Mouse (Mus musculus) forebrain, postnatal 0 days (tissue): ENCODE measurements around the gene D2hgdh. TPM values are rescaled to one million over a fixed set of nuclear protein-coding genes. Genes with fewer than 3 reads are reported as not detected.
"Not testable (repeated sequence)": the region's sequence is repeated elsewhere in the genome, so short reads cannot be mapped to it uniquely, and the experiment has no call there.

Experiments used
- ATAC-seq: fragments of 200-750 bp; cut with Nextera tagmentation; 2 replicates; pipeline ENCODE4 v1.8.0; 2017; ENCODE audit warnings: mild to moderate bottlenecking, moderate library complexity
- DNase-seq: peaks from one replicate; pipeline ENCODE4 v3.0.0-alpha.2; 2015
- H3K27ac ChIP-seq: fragments of 300-500 bp; sonication (generic); 2 replicates; pipeline ENCODE4 v1.5.1; 2014; ENCODE audit warnings: low read depth, mild to moderate bottlenecking, antibody characterized with exemption, low read length, moderate library complexity, mixed read lengths
- H3K27me3 ChIP-seq: fragments of 300-500 bp; sonication (generic); 2 replicates; pipeline ENCODE4 v1.6.1; 2014; ENCODE audit warnings: mild to moderate bottlenecking, low read length, mixed read lengths; ENCODE audit not compliant: insufficient read depth
- H3K36me3 ChIP-seq: fragments of 300-500 bp; sonication (generic); 2 replicates; pipeline ENCODE4 v1.6.1; 2014; ENCODE audit warnings: mild to moderate bottlenecking, moderate library complexity; ENCODE audit not compliant: insufficient read depth
- H3K4me1 ChIP-seq: fragments of 300-500 bp; sonication (generic); 2 replicates; pipeline ENCODE4 v1.6.1; 2014; ENCODE audit warnings: antibody characterized with exemption; ENCODE audit not compliant: insufficient read depth
- H3K4me2 ChIP-seq: fragments of 300-500 bp; sonication (generic); 2 replicates; pipeline ENCODE4 v1.6.1; 2014; ENCODE audit warnings: low read depth, mild to moderate bottlenecking, moderate library complexity
- H3K4me3 ChIP-seq: fragments of 300-500 bp; sonication (generic); 2 replicates; pipeline ENCODE4 v1.5.1; 2014; ENCODE audit warnings: low read depth, low read length, mixed read lengths
- H3K9ac ChIP-seq: fragments of 300-500 bp; sonication (generic); 2 replicates; pipeline ENCODE4 v1.6.1; 2014; ENCODE audit warnings: mild to moderate bottlenecking
- H3K9me3 ChIP-seq: fragments of 300-500 bp; sonication (generic); 2 replicates; pipeline ENCODE4 v1.6.1; 2016; ENCODE audit warnings: low read length
- CTCF ChIP-seq: sonication (generic); IDR thresholded peaks from 2 replicates; pipeline ENCODE4 v1.5.1; 2016; ENCODE audit warnings: antibody characterized with exemption, control low read depth, low read depth
- WGBS: fragments of 180-500 bp; shearing (Covaris S2); extraction: QIAGEN DNeasy Blood & Tissue Kit; methylation state at CpG from one replicate; pipeline ENCODE4 v1.1.7; 2014; 5-methylcytosine and 5-hydroxymethylcytosine counted together
- polyA plus RNA-seq: library from polyadenylated mRNA; unstranded; fragments of >200 nt; fragmentation: Nextera tagmentation; extraction: Ambion mirVana; gene quantifications from 2 replicates; pipeline ENCODE4 v1.2.1, GENCODE M21; 2015
- total RNA-seq: library from RNA; depleted of rRNA; stranded (reverse); fragments of >200 nt; gene quantifications from 2 replicates; pipeline ENCODE4 v1.2.3, GENCODE M21; 2014

Gene D2hgdh
- total and polyA plus RNA-seq, 2 experiments from 2014 or later = 11.2 to 13.4 TPM

GRCm38 (mm10) chr1:93857370-93857769, 32.7 kb downstream of the D2hgdh start:
- ATAC-seq (no peak; the same call in 1 of the 2 replicates), DNase-seq (peak; percentile 29)
- no peak overlapping the region for H3K4me3 ChIP-seq
- no peak for TF ChIP-seq CTCF
- H3K27me3 ChIP-seq = no peaks in the 10 kb centered on the region
- 26% methylated on average over 6 of the region's 6 CpGs for WGBS
- no peak overlapping the region for H3K9ac ChIP-seq
- H3K27ac ChIP-seq = no peak overlapping the region
- H3K9me3 ChIP-seq = no peaks in the 10 kb centered on the region
- no peak overlapping the region for H3K4me2 ChIP-seq
- H3K4me1 ChIP-seq = no peaks in the 10 kb centered on the region
- no peaks in the 10 kb centered on the region for H3K36me3 ChIP-seq

GRCm38 (mm10) chr1:93857991-93858390, 33.3 kb downstream of the D2hgdh start:
- Histone ChIP-seq H3K9ac (no peak overlapping the region), H3K36me3 (no peaks in the 10 kb centered on the region), H3K4me1 (no peaks in the 10 kb centered on the region), H3K9me3 (no peaks in the 10 kb centered on the region), H3K4me2 (no peak overlapping the region), H3K4me3 (no peak overlapping the region), H3K27me3 (no peaks in the 10 kb centered on the region), H3K27ac (no peak overlapping the region)
- DNase-seq (no peak), ATAC-seq (no peak)
- WGBS = 74% methylated on average over 3 of the region's 3 CpGs
- no peak for TF ChIP-seq CTCF

- Histone ChIP-seq H3K4me1 (no peaks in the 10 kb centered on the region), H3K4me2 (no peak overlapping the region), H3K27me3 (no peaks in the 10 kb centered on the region), H3K4me3 (no peak overlapping the region), H3K9ac (no peak overlapping the region), H3K36me3 (no peaks in the 10 kb centered on the region), H3K27ac (no peak overlapping the region), H3K9me3 (no peaks in the 10 kb centered on the region)
- no peak for TF ChIP-seq CTCF
- DNase-seq (no peak), ATAC-seq (no peak)
Observed at GRCm38 (mm10) chr1:93859619-93860018, 34.9 kb downstream of the D2hgdh start.

GRCm38 (mm10) chr1:93861048-93861447, 36.3 kb downstream of the D2hgdh start, which contains the start of gene Gal3st2:
Gene Gal3st2, plus strand, starts transcription at chr1:93861306.
- H3K4me1 ChIP-seq, H3K9me3 ChIP-seq, H3K27me3 ChIP-seq, H3K4me3 ChIP-seq, H3K9ac ChIP-seq, ATAC-seq, H3K36me3 ChIP-seq, H3K4me2 ChIP-seq, H3K27ac ChIP-seq, DNase-seq: not testable (repeated sequence)
- WGBS = 69% methylated on average over 2 of the region's 2 CpGs

GRCm38 (mm10) chr1:93871594-93872105, 46.9 kb downstream of the D2hgdh start:
- 57% methylated on average over 1 of the region's 1 CpGs for WGBS
- ATAC-seq, H3K27me3 ChIP-seq: not testable (repeated sequence)

GRCm38 (mm10) chr1:93874405-93874804, 49.7 kb downstream of the D2hgdh start:
- H3K4me3 ChIP-seq, ATAC-seq, H3K27ac ChIP-seq, H3K9me3 ChIP-seq, H3K4me1 ChIP-seq, H3K27me3 ChIP-seq, DNase-seq, H3K36me3 ChIP-seq, H3K9ac ChIP-seq, H3K4me2 ChIP-seq: not testable (repeated sequence)
- 94% methylated on average over 10 of the region's 22 CpGs for WGBS

More at GRCm38 (mm10) chr1:93871594-93872105, 46.9 kb downstream of the D2hgdh start:
- H3K27ac ChIP-seq, H3K4me2 ChIP-seq, H3K4me3 ChIP-seq, H3K36me3 ChIP-seq, H3K9ac ChIP-seq, DNase-seq, H3K9me3 ChIP-seq, H3K4me1 ChIP-seq: not testable (repeated sequence)

- not testable (repeated sequence) for H3K4me3 ChIP-seq, H3K4me2 ChIP-seq, H3K4me1 ChIP-seq, H3K27me3 ChIP-seq, H3K36me3 ChIP-seq, H3K9me3 ChIP-seq, ATAC-seq, H3K27ac ChIP-seq, DNase-seq, H3K9ac ChIP-seq
- no CpG with 5 or more reads among the region's 11 CpGs for WGBS
Observed at GRCm38 (mm10) chr1:93881778-93882177, 57.1 kb downstream of the D2hgdh start.

- DNase-seq, H3K27ac ChIP-seq, H3K9ac ChIP-seq, H3K4me1 ChIP-seq, H3K4me2 ChIP-seq, ATAC-seq, H3K9me3 ChIP-seq, H3K4me3 ChIP-seq, H3K36me3 ChIP-seq, H3K27me3 ChIP-seq: not testable (repeated sequence)
- 0 out of 2 replicates have a peak, but pooled peaks have one; percentile 4 for TF ChIP-seq CTCF
- WGBS = 68% methylated on average over 1 of the region's 1 CpGs
Observed at GRCm38 (mm10) chr1:93890936-93891335, 66.2 kb downstream of the D2hgdh start.

- not testable (repeated sequence) for H3K4me3 ChIP-seq, H3K9me3 ChIP-seq, H3K4me2 ChIP-seq, DNase-seq, H3K36me3 ChIP-seq, ATAC-seq, H3K27ac ChIP-seq, H3K27me3 ChIP-seq, H3K4me1 ChIP-seq, H3K9ac ChIP-seq
- WGBS = no CpG with 5 or more reads among the region's 1 CpGs
Observed at GRCm38 (mm10) chr1:93897395-93897794, 72.7 kb downstream of the D2hgdh start.

GRCm38 (mm10) chr1:93901291-93901690, 76.6 kb downstream of the D2hgdh start:
- not testable (repeated sequence) for H3K4me1 ChIP-seq, H3K9me3 ChIP-seq, ATAC-seq

More at GRCm38 (mm10) chr1:93901291-93901690, 76.6 kb downstream of the D2hgdh start:
- not testable (repeated sequence) for H3K27ac ChIP-seq, H3K27me3 ChIP-seq, DNase-seq, H3K4me2 ChIP-seq, H3K9ac ChIP-seq, H3K4me3 ChIP-seq, H3K36me3 ChIP-seq
- WGBS = 76% methylated on average over 2 of the region's 5 CpGs
